Mouse (Mus musculus): ENCODE measurements around the gene Ppp1r1c. TPM values are rescaled to one million over a fixed set of nuclear protein-coding genes. Genes with fewer than 3 reads are reported as not detected.

Ppp1r1c gene
- polyA plus RNA-seq, 1 experiment from 2014 or later = 3.2 TPM

DNA sequence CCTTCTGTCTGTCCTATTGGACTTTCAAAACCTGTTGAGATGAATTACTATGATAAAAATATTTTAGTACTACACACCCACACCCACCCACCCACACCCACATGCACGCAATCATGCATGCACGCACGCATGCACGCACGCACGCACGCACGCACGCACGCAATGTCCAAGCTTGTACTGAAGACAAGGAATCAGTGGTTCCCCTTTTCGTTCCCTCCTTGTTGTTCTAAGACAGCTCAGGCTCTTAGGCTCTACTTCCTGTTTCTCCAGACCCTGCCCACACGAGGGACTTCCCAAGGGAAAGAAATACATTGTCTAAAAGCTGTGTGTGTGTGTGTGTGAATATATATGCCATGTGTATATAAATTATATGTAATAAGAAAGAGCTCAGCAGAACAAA lies 11.6 kb upstream of the Ppp1r1c start:
- Histone ChIP-seq H3K27ac (no peak overlapping the region), H3K9me3 (no peaks in the 10 kb centered on the region), H3K4me3 (replicated peaks) (no peak overlapping the region), H3K4me1 (replicated peaks) (no peaks in the 10 kb centered on the region), H3K27me3 (no peaks in the 10 kb centered on the region), H3K36me3 (no peaks in the 10 kb centered on the region), H3K4me2 (replicated peaks) (no peak overlapping the region), H3K9ac (replicated peaks) (no peak overlapping the region)
- no peak for ATAC-seq
- WGBS = 94% methylated on average over 12 of the region's 12 CpGs

DNA sequence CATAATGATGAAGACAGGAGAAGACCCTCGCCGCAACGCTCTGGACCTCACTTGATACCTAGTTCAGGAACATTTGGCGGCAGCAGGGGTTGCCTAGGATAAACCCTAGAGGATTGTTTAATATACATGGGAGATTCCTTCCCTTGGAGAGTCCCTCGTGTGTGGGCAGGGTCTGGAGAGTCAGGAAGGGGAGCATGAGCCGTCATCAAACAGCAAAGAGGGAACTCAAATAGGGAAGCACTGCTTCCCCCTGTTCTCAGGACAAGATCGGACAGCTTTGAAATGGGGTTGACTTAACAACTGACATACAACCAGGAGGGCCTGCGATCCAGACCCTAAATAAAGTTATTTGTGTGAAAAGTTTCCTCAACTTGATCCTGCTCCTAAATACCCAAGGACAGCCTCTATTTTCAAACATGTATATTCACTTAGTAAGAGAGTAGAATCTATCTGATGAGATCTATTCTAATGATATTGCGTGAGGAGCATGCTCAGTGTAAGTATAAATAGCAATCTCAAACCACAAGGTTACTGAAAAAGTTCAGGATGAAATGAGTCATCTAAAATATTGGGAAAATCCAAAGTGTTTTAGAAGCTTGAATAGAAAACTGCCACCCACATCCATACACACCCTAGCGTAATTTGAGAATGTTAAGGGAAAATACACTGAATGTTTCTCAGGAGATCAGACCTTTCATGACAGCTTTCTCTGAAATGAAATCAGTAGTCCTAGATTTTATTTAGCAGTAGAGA lies 10.9 kb upstream of the Ppp1r1c start:
- ATAC-seq = no peak
- H3K4me1 ChIP-seq (replicated peaks) = no peaks in the 10 kb centered on the region

GRCm38 (mm10) chr2:79698166-79698565 lies 9.4 kb upstream of the Ppp1r1c start:
- no peaks in the 10 kb centered on the region for H3K36me3 ChIP-seq
- 77% methylated on average over 2 of the region's 2 CpGs for WGBS
- no peak overlapping the region for H3K4me2 ChIP-seq (replicated peaks)
- H3K27ac ChIP-seq = no peak overlapping the region
- no peaks in the 10 kb centered on the region for H3K27me3 ChIP-seq
- no peaks in the 10 kb centered on the region for H3K4me1 ChIP-seq (replicated peaks)
- no peak overlapping the region for H3K4me3 ChIP-seq (replicated peaks)
- no peaks in the 10 kb centered on the region for H3K9me3 ChIP-seq
- H3K9ac ChIP-seq (replicated peaks) = no peak overlapping the region
- ATAC-seq = no peak

More for the DNA sequence above, 10.9 kb upstream of the Ppp1r1c start:
- Histone ChIP-seq H3K36me3 (no peaks in the 10 kb centered on the region), H3K4me3 (replicated peaks) (no peak overlapping the region), H3K27me3 (no peaks in the 10 kb centered on the region), H3K27ac (no peak overlapping the region), H3K9me3 (no peaks in the 10 kb centered on the region), H3K4me2 (replicated peaks) (no peak overlapping the region), H3K9ac (replicated peaks) (no peak overlapping the region)
- 89% methylated on average over 10 of the region's 10 CpGs for WGBS

- peaks cover 4% of the 10 kb centered on the region; the same call in 1 of the 2 replicates for H3K4me1 ChIP-seq (replicated peaks)
- H3K36me3 ChIP-seq = no peaks in the 10 kb centered on the region
- H3K4me3 ChIP-seq (replicated peaks) = no peak overlapping the region
- H3K9ac ChIP-seq (replicated peaks) = no peak overlapping the region
- no peak overlapping the region for H3K27ac ChIP-seq
- H3K9me3 ChIP-seq = no peaks in the 10 kb centered on the region
- WGBS = 84% methylated on average over 2 of the region's 2 CpGs
- no peak for ATAC-seq
- H3K4me2 ChIP-seq (replicated peaks) = no peak overlapping the region
- no peaks in the 10 kb centered on the region for H3K27me3 ChIP-seq
Measured at GRCm38 (mm10) chr2:79704773-79705172, 2.8 kb upstream of the Ppp1r1c start.

DNA sequence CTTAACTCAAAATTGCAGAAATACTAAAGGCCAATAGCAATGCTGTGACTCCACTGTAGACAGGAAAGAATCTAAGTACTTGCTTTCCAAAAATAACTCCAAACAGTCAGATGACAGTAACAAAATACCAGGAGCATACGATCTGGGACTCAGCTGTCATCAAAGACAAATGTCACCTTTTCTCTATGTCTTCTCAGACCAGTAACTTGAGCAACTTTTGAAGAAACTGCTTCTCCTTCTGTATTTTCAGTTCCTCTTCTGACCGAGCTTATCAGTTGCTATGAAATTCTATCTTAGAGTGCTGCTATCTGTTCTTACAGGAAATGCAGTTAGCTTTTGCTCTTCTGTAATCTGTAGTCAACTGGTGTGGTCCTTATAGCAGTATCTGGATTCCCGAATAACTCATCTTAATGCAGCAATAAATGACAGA lies 6.1 kb downstream of the Ppp1r1c start:
- no peaks in the 10 kb centered on the region for H3K4me1 ChIP-seq (replicated peaks)
- no peaks in the 10 kb centered on the region for H3K27me3 ChIP-seq
- no peak overlapping the region for H3K9ac ChIP-seq (replicated peaks)
- 91% methylated on average over 3 of the region's 3 CpGs for WGBS
- H3K4me3 ChIP-seq (replicated peaks) = no peak overlapping the region
- no peaks in the 10 kb centered on the region for H3K36me3 ChIP-seq
- H3K27ac ChIP-seq = no peak overlapping the region
- H3K9me3 ChIP-seq = no peaks in the 10 kb centered on the region
- H3K4me2 ChIP-seq (replicated peaks) = no peak overlapping the region
- ATAC-seq = no peak

DNA sequence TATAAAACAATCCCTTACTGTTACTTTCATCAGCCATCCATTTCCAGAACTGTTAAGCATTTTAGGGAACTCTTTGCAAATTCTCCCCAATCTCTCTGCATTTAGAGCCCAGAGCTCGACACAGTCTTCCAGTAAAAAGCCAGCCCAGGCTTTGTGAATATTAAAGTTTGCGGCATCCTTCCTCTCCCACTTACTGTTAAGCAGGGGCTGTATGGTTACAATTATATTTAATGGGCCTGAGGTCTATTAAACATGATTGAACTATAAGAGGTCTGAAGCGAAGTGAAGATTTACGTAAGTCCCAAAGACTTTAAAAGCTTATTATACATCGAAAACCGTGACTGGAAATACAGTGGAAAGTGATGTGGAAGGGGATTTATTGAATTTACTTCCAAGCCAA lies 7.2 kb downstream of the Ppp1r1c start:
- no peaks in the 10 kb centered on the region for H3K9me3 ChIP-seq
- WGBS = 85% methylated on average over 6 of the region's 6 CpGs
- H3K27me3 ChIP-seq = no peaks in the 10 kb centered on the region
- no peak overlapping the region for H3K4me3 ChIP-seq (replicated peaks)
- no peak overlapping the region for H3K4me2 ChIP-seq (replicated peaks)
- H3K9ac ChIP-seq (replicated peaks) = no peak overlapping the region
- no peaks in the 10 kb centered on the region for H3K4me1 ChIP-seq (replicated peaks)
- H3K27ac ChIP-seq = no peak overlapping the region
- no peak for ATAC-seq
- no peaks in the 10 kb centered on the region for H3K36me3 ChIP-seq

GRCm38 (mm10) chr2:79715925-79716324 lies 8.3 kb downstream of the Ppp1r1c start:
- H3K36me3 ChIP-seq = no peaks in the 10 kb centered on the region
- no peak overlapping the region for H3K4me3 ChIP-seq (replicated peaks)
- H3K4me1 ChIP-seq (replicated peaks) = no peaks in the 10 kb centered on the region
- ATAC-seq = no peak
- no peak overlapping the region for H3K9ac ChIP-seq (replicated peaks)
- 65% methylated on average over 2 of the region's 2 CpGs for WGBS
- no peaks in the 10 kb centered on the region for H3K9me3 ChIP-seq
- no peaks in the 10 kb centered on the region for H3K27me3 ChIP-seq
- no peak overlapping the region for H3K27ac ChIP-seq
- H3K4me2 ChIP-seq (replicated peaks) = no peak overlapping the region

- no peak overlapping the region for H3K9ac ChIP-seq (replicated peaks)
- H3K4me3 ChIP-seq (replicated peaks) = no peak overlapping the region
- no peak for ATAC-seq
- no peaks in the 10 kb centered on the region for H3K27me3 ChIP-seq
- H3K36me3 ChIP-seq = no peaks in the 10 kb centered on the region
- H3K4me1 ChIP-seq (replicated peaks) = no peaks in the 10 kb centered on the region
- H3K9me3 ChIP-seq = no peaks in the 10 kb centered on the region
- H3K27ac ChIP-seq = no peak overlapping the region
- no peak overlapping the region for H3K4me2 ChIP-seq (replicated peaks)
Measured at GRCm38 (mm10) chr2:79717846-79718245, 10.3 kb downstream of the Ppp1r1c start.

DNA sequence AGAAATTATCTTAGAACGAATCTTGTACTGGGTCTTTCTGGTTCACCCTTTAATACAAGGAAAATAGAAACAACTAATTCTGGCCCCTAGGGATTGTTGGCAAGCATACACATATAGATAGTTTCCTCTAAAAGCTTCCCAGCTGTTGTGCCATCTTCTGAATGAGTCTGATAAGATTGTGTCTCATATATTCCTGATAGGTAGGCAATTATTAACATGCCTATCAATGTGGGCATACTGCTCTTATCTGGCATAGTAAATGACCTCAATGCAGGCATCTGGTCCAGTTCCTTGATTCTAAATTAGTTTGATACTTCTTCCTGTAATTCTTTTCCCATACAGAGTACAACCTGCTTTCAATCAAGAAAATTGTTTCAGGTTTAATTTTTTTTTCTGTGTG lies 14.8 kb downstream of the Ppp1r1c start:
- no peak for ATAC-seq

GRCm38 (mm10) chr2:79738958-79739357 lies 31.4 kb downstream of the Ppp1r1c start:
- Histone ChIP-seq H3K4me1 (replicated peaks) (no peaks in the 10 kb centered on the region), H3K4me2 (replicated peaks) (no peak overlapping the region), H3K27ac (no peak overlapping the region), H3K9me3 (peaks cover 6% of the 10 kb centered on the region), H3K4me3 (replicated peaks) (no peak overlapping the region), H3K27me3 (no peaks in the 10 kb centered on the region), H3K36me3 (no peaks in the 10 kb centered on the region), H3K9ac (replicated peaks) (no peak overlapping the region)
- 87% methylated on average over 2 of the region's 2 CpGs for WGBS
- ATAC-seq = no peak

More for the DNA sequence above, 14.8 kb downstream of the Ppp1r1c start:
- Histone ChIP-seq H3K4me2 (replicated peaks) (no peak overlapping the region), H3K4me1 (replicated peaks) (no peaks in the 10 kb centered on the region), H3K9me3 (no peaks in the 10 kb centered on the region), H3K27me3 (no peaks in the 10 kb centered on the region), H3K27ac (no peak overlapping the region), H3K9ac (replicated peaks) (no peak overlapping the region), H3K36me3 (no peaks in the 10 kb centered on the region), H3K4me3 (replicated peaks) (no peak overlapping the region)
- 89% methylated on average over 1 of the region's 1 CpGs for WGBS

GRCm38 (mm10) chr2:79741966-79742365 lies 34.4 kb downstream of the Ppp1r1c start:
- no peaks in the 10 kb centered on the region for H3K4me1 ChIP-seq (replicated peaks)
- no peak for ATAC-seq
- peaks cover 6% of the 10 kb centered on the region for H3K9me3 ChIP-seq
- H3K36me3 ChIP-seq = no peaks in the 10 kb centered on the region
- no peak overlapping the region for H3K27ac ChIP-seq
- H3K27me3 ChIP-seq = no peaks in the 10 kb centered on the region
- H3K4me3 ChIP-seq (replicated peaks) = no peak overlapping the region
- 90% methylated on average over 2 of the region's 2 CpGs for whole genome bisulfite sequencing
- H3K4me2 ChIP-seq (replicated peaks) = no peak overlapping the region
- H3K9ac ChIP-seq (replicated peaks) = no peak overlapping the region

DNA sequence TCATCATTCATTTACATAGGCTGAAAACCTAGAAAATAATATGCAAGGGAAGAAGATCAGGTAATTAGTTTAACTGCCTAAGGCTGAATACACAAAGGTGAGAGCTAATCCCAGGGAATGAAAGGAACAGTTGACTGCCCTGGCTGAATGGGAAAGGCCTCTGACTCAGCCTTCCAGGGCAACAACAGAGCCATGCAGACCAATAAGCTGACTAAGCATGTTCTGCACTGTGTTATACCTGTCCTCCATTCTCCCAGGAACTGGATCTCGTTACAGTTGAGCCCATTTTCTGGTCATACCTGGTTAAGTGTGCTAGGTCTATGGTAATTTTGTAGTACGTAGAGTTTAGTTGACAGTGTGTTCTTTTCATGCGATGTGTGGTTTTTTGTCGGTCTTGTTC lies 36.6 kb downstream of the Ppp1r1c start:
- H3K4me2 ChIP-seq (replicated peaks) = no peak overlapping the region
- no peaks in the 10 kb centered on the region for H3K27me3 ChIP-seq
- no peak overlapping the region for H3K27ac ChIP-seq
- 85% methylated on average over 4 of the region's 4 CpGs for WGBS
- H3K36me3 ChIP-seq = no peaks in the 10 kb centered on the region
- H3K4me1 ChIP-seq (replicated peaks) = no peaks in the 10 kb centered on the region
- no peaks in the 10 kb centered on the region for H3K9me3 ChIP-seq
- H3K9ac ChIP-seq (replicated peaks) = no peak overlapping the region
- no peak for ATAC-seq
- no peak overlapping the region for H3K4me3 ChIP-seq (replicated peaks)

DNA sequence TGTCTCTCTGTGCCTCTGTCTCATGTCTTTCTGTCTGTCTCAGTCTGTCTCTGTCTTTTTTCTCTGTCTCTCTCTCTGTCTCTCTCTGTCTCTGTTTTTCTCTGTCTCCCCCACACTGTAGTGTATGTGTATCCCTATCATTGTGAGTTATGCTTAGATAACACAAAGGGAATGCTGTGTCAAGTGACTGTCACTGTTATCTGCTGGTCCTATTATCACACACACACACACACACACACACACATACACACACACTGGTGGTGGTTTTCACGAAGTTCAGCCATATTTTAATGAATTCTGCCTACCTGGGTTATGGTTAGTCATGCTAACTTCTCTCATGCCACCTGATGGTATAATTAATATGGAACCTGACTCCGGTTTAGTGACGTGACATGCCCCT lies 44.1 kb downstream of the Ppp1r1c start:
- no peak for ATAC-seq
- H3K4me2 ChIP-seq (replicated peaks) = no peak overlapping the region
- 76% methylated on average over 3 of the region's 3 CpGs for WGBS
- H3K27me3 ChIP-seq = no peaks in the 10 kb centered on the region
- H3K9me3 ChIP-seq = no peaks in the 10 kb centered on the region
- no peak overlapping the region for H3K9ac ChIP-seq (replicated peaks)
- no peaks in the 10 kb centered on the region for H3K36me3 ChIP-seq
- no peaks in the 10 kb centered on the region for H3K4me1 ChIP-seq (replicated peaks)
- no peak overlapping the region for H3K4me3 ChIP-seq (replicated peaks)
- H3K27ac ChIP-seq = no peak overlapping the region
